Mouse (Mus musculus): Measurements from ENCODE around the gene Cidec.
A peak's percentile ranks its signal among the peaks of the same experiment; 100 is the strongest.

Cidec gene

GRCm38 (mm10) chr6:113404649-113405448 is 30.7 kb downstream of the Cidec start:
- no peak for DNase-seq

DNA sequence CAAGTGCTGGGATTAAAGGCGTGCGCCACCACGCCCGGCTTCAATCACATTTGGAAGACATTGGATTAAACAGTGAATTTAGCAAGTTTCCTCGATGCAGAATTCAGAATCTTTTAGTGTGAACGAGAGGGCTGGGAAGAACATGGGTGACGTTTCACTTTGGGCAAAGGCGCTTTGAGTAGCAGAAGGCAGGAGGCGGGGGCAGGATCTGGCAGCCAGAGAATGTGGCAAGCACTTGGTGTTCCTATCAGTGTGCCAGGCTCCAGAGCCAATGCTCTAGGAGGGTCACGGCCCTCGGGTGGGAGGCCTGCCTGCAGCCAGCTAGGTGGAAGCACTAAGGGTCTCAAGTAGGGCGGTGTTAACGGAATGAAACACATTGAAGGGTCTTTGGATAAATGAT is 33.5 kb downstream of the Cidec start:
- no peak for DNase-seq

DNA sequence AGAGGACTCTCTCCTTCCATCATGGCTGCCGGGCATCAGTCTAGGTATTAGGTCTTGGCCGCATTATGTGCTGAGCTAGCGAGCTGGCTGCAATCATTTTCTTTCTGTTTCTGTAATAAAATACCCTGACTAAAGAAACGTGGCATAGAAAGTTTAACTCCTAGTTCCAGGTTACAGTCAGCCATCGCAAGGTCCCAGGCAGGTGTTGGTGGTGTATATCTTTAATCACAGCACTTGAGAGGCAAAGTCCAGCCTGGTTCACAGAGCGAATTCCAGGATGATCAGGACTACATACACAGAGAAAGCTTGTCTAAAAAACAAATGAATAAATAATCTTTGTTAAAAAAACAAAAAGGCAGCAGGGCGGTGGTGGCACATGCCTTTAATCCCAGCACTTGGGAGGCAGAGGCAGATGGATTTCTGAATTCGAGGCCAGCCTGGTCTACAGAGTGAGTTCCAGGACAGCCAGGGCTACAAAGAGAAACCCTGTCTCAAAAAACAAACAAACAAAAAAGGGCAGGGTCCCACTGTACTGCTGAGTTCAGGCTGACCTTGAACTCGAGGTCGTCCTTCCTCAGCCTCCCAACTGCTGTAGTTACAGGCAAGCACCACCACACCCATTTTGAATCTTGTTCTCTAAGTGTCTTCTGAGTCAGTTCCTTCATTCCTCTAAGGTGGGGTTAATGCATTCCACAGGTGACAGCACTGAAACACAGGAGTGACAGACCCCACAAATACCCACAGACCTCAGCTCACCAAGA is 39.1 kb downstream of the Cidec start:
- DNase-seq, result no peak

GRCm38 (mm10) chr6:113395501-113395900 is 40.1 kb downstream of the Cidec start:
- DNase-seq, result no peak

DNA sequence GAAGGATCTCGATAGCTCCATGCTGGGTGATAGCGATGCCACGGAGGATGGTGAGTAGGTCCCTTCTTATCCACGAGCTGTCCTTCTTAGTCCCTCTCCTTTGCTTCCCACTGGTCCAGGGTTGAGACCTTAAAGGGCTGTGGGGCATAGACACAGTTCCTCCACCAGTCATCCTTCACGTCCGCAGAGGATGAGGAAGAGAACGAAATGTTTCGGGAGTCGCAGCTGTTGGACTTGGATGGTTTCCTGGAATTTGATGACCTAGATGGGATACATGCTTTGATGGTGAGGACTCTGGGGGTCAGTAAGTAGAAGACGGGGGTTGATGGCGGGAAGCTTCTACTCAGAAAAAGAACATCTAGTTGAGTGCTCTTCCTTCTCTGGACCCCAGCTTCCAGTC is 40.7 kb downstream of the Cidec start:
- no peak for DNase-seq

- DNase-seq, result no peak
These were observed 41.6 kb downstream of the Cidec start for GRCm38 (mm10) chr6:113393951-113394350.

GRCm38 (mm10) chr6:113392387-113393071 is 43.0 kb downstream of the Cidec start:
- no peak for DNase-seq

DNA sequence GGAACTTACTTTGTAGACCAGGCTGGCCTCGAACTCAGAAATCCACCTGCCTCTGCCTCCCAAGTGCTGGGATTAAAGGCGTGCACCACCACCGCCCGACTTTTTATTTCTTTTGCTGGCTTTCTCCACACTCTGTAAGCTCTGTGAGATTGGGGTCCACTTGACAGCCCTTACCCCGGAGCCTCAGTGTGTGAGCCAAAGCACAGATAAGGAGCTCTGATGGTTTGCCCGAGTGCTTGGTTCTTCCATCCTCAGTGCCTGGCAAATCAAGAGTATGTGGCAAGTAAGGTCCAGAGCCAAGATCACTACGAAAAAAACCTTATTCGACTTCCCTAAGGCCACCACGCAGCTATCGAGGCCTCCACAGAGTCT is 43.6 kb downstream of the Cidec start:
- DNase-seq, result no peak

GRCm38 (mm10) chr6:113390715-113391114 is 44.8 kb downstream of the Cidec start:
- DNase-seq, result no peak

- no peak for DNase-seq
These were observed 46.6 kb downstream of the Cidec start, which contains the start of gene Ttll3 for GRCm38 (mm10) chr6:113388960-113389359. TSS of gene Ttll3 (plus strand) at chr6:113389260.

DNA sequence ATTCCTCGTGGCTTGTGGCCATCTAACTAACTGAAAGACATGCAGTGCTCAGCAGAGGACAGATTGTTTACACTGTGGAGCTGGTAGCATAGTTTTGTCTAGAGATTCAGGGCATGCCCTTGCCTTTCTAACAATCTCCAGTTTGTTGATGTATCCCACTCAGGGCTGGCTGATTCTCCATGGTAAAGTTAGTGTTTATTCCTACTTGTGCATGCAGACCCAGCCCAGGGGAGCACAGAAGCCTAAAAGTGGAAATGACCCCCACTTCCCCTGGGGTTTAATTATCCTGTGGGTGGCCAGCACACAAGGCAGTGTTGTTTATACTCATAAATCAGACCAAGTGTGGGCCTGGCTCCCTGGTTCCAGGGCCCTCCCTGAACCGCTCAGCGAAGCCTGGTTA is 49.5 kb downstream of the Cidec start:
- DNase-seq, result no peak

- no peak for DNase-seq
These were observed 50.3 kb downstream of the Cidec start for GRCm38 (mm10) chr6:113385160-113385714.

- no peak for DNase-seq
These were observed 51.1 kb downstream of the Cidec start for GRCm38 (mm10) chr6:113384351-113384927.

GRCm38 (mm10) chr6:113380480-113380879 is 55.1 kb downstream of the Cidec start:
- DNase-seq, result no peak

DNA sequence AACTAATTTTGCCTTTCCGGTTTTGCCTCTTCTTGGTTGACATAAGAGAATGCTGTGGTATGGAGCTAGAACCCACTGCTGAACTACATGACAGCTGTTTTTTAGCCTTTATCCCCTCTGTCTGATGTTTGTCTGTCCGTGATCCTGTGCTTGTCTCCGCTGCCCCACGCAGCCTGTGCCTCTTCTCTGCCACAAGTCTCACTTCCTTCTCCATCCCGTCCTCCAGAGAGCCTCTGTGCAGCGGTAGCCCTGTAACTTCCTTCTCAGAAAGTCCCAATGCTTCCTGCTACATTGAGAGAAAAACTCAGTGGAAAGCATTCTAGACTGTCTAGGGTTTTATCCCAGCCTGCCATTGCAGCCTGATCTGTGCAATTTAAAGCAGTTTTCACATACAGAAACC is 56.3 kb downstream of the Cidec start:
- DNase-seq, result peak; percentile 20

DNA sequence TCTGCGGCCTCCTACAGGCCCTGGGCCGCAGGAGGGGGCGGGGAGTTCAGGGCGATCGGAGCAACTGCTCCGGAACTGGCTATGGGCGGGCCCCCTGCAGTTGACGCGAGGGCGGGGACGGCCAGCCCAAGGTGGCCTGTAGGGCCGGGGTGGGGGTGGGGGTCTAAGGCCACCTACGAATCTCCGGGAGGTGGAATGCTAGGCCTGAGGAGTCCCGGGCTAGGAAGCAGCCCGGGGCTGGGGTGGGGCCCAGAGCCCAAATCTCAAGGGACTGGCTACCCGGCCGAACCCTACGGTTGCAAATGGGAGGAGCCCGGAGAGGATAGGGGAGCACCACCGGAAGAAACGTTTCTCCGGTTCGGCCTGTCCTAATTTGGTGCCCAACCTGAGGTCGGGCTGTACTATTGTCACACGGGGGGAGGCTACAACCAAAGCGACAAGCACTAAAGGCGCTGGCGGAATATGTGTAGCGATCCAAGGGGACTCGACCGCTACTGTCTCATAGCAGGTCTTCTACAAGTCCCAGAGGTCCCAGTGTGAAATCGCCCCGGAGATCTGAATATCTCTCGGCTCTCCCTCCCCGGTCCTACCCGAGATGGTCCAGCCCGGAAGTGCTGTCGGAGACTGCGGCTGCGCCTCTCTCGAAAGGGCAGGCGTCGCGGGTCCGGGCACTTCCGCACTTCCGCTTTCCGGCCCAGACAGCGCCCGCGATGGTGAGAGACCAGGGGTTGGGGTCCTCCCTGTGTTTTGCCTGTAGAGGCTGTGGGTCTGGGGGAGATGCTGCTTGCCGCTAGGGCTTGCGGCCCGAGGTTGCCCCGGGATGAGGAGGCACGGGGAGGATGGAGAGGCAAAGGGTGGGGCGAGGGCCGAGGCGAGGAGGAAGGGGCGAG is 57.8 kb downstream of the Cidec start, which contains the start of the genes Tada3 and Arpc4:
Tada3 (minus strand) TSS at position 388 of the 890 bp plus-strand sequence.
Arpc4 (plus strand) TSS at position 620 of the 890 bp plus-strand sequence.
- peak; percentile 94 for DNase-seq

DNA sequence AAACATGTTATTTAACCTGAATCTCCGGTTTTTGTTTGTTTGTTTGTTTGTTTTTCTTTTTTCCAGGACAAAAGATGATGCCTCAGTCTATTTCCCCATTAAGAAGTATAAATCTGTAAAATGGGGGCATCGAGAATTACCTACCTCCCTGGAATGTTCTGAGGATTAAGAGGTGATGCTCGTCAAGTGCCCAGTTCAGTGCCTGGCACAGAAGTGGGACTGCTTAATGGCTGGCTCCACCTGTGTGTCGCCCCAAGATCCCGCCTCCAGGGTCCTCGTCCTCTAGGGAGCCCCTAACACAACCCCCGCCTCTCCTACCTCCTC is 58.4 kb downstream of the Cidec start:
- no peak for DNase-seq
